Mouse (Mus musculus) lung, postnatal 36 days (tissue): ENCODE measurements around the gene Usp7.

Experiments used
- DNase-seq: peaks from one replicate; pipeline ENCODE4 v3.0.0; 2022; ENCODE audit warnings: mixed read lengths

The Usp7 gene

GRCm38 (mm10) chr16:8715513-8716080 lies 76.5 kb downstream of the Usp7 start:
- no peak for DNase-seq

- DNase-seq: no peak
Measured at GRCm38 (mm10) chr16:8714851-8715250, 77.3 kb downstream of the Usp7 start.

GRCm38 (mm10) chr16:8711998-8712397 lies 80.1 kb downstream of the Usp7 start:
- DNase-seq: no peak

GRCm38 (mm10) chr16:8700586-8700985 lies 91.5 kb downstream of the Usp7 start:
- no peak for DNase-seq

GRCm38 (mm10) chr16:8699556-8699955 lies 92.6 kb downstream of the Usp7 start:
- DNase-seq: no peak

- no peak for DNase-seq
Measured at GRCm38 (mm10) chr16:8691206-8691605, 100.9 kb downstream of the Usp7 start.

- DNase-seq: no peak
Measured at GRCm38 (mm10) chr16:8689979-8690656, 102.0 kb downstream of the Usp7 start.

- no peak for DNase-seq
Measured at GRCm38 (mm10) chr16:8687559-8688112, 104.5 kb downstream of the Usp7 start.

- no peak for DNase-seq
Measured at GRCm38 (mm10) chr16:8686871-8687535, 105.1 kb downstream of the Usp7 start.

GRCm38 (mm10) chr16:8686121-8686870 lies 105.8 kb downstream of the Usp7 start:
- DNase-seq: peak; percentile 86

GRCm38 (mm10) chr16:8685087-8685486 lies 107.0 kb downstream of the Usp7 start:
- DNase-seq: no peak

GRCm38 (mm10) chr16:8680470-8680869 lies 111.6 kb downstream of the Usp7 start, which contains the start of gene Gm5767:
Gene Gm5767, plus strand, starts transcription at chr16:8680770.
- no peak for DNase-seq

- no peak for DNase-seq
Measured at GRCm38 (mm10) chr16:8679780-8680179, 112.3 kb downstream of the Usp7 start.

- DNase-seq: no peak
Measured at GRCm38 (mm10) chr16:8678676-8679075, 113.4 kb downstream of the Usp7 start.

GRCm38 (mm10) chr16:8678035-8678434 lies 114.1 kb downstream of the Usp7 start:
- peak; percentile 54 for DNase-seq

- peak; percentile 55 for DNase-seq
Measured at GRCm38 (mm10) chr16:8676800-8677199, 115.3 kb downstream of the Usp7 start.

GRCm38 (mm10) chr16:8676228-8676627 lies 115.9 kb downstream of the Usp7 start:
- no peak for DNase-seq

GRCm38 (mm10) chr16:8675559-8675958 lies 116.5 kb downstream of the Usp7 start:
- DNase-seq: no peak

- peak; percentile 65 for DNase-seq
Measured at GRCm38 (mm10) chr16:8674165-8674564, 117.9 kb downstream of the Usp7 start.

- DNase-seq: no peak
Measured at GRCm38 (mm10) chr16:8673343-8673742, 118.8 kb downstream of the Usp7 start.

GRCm38 (mm10) chr16:8672811-8673210 lies 119.3 kb downstream of the Usp7 start:
- no peak for DNase-seq

GRCm38 (mm10) chr16:8672350-8672687 lies 119.8 kb downstream of the Usp7 start:
- DNase-seq: no peak
